Mouse (Mus musculus) embryonic facial prominence, embryonic 13.5 days (tissue): ENCODE measurements around the gene Npas3. TPM values are rescaled to one million over a fixed set of nuclear protein-coding genes. Genes with fewer than 3 reads are reported as not detected.

Experiments
- ATAC-seq: fragments of 200-750 bp; cut with Nextera tagmentation; 2 replicates; pipeline ENCODE4 v1.8.0; 2017; ENCODE audit warnings: low read depth; ENCODE audit not compliant: insufficient number of reproducible peaks, insufficient read depth, low FRiP score, low TSS enrichment
- H3K27ac ChIP-seq: fragments of 300-500 bp; sonication (generic); 2 replicates; pipeline ENCODE4 v1.5.1; 2015; ENCODE audit warnings: moderate library complexity, mild to moderate bottlenecking, inconsistent platforms
- H3K27me3 ChIP-seq: fragments of 300-500 bp; sonication (generic); 2 replicates; pipeline ENCODE4 v1.6.1; 2015; ENCODE audit warnings: mild to moderate bottlenecking, inconsistent platforms
- H3K36me3 ChIP-seq: fragments of 300-500 bp; sonication (generic); 2 replicates; pipeline ENCODE4 v1.6.1; 2015; ENCODE audit warnings: mild to moderate bottlenecking, inconsistent platforms
- H3K4me1 ChIP-seq: fragments of 300-500 bp; sonication (generic); 2 replicates; pipeline ENCODE4 v1.6.1; 2015; ENCODE audit warnings: inconsistent platforms
- H3K4me2 ChIP-seq: fragments of 300-500 bp; sonication (generic); 2 replicates; pipeline ENCODE4 v1.6.1; 2015; ENCODE audit warnings: moderate library complexity, mild to moderate bottlenecking, inconsistent platforms
- H3K4me3 ChIP-seq: fragments of 300-500 bp; sonication (generic); 2 replicates; pipeline ENCODE4 v1.5.1; 2015; ENCODE audit warnings: mild to moderate bottlenecking, inconsistent platforms
- H3K9ac ChIP-seq: fragments of 300-500 bp; sonication (generic); 2 replicates; pipeline ENCODE4 v1.6.1; 2015; ENCODE audit warnings: mild to moderate bottlenecking, inconsistent platforms
- H3K9me3 ChIP-seq: fragments of 300-500 bp; sonication (generic); 2 replicates; pipeline ENCODE4 v1.6.1; 2016; ENCODE audit warnings: inconsistent platforms
- WGBS: fragments of 180-500 bp; shearing (Covaris S2); methylation state at CpG from one replicate; pipeline ENCODE4 v1.1.7; 2015; ENCODE audit warnings: mixed read lengths; 5-methylcytosine and 5-hydroxymethylcytosine counted together
- polyA plus RNA-seq: library from polyadenylated mRNA; unstranded; fragments of >200 nt; fragmentation: Nextera tagmentation; extraction: Ambion mirVana; gene quantifications from 2 replicates; pipeline ENCODE4 v1.2.1, GENCODE M21; 2015

The Npas3 gene
- polyA plus RNA-seq, 1 experiment from 2014 or later, result 4.3 TPM

- 80% methylated on average over 4 of the region's 4 CpGs for WGBS
- no peak for ATAC-seq
- no peak overlapping the region for H3K9ac ChIP-seq
Measured at GRCm38 (mm10) chr12:53519556-53519955, 271.1 kb downstream of the Npas3 start.

GRCm38 (mm10) chr12:53522631-53523030 is 274.2 kb downstream of the Npas3 start:
- H3K4me3 ChIP-seq, result no peak overlapping the region
- H3K36me3 ChIP-seq, result no peaks in the 10 kb centered on the region
- WGBS, result 17% methylated on average over 5 of the region's 5 CpGs
- H3K27me3 ChIP-seq, result no peaks in the 10 kb centered on the region
- no peaks in the 10 kb centered on the region for H3K9me3 ChIP-seq
- no peak for ATAC-seq
- no peak overlapping the region for H3K4me2 ChIP-seq
- H3K4me1 ChIP-seq, result no peaks in the 10 kb centered on the region
- no peak overlapping the region for H3K27ac ChIP-seq
- no peak overlapping the region for H3K9ac ChIP-seq

More at GRCm38 (mm10) chr12:53519556-53519955, 271.1 kb downstream of the Npas3 start:
- H3K27ac ChIP-seq, result no peak overlapping the region
- no peaks in the 10 kb centered on the region for H3K4me1 ChIP-seq
- H3K9me3 ChIP-seq, result no peaks in the 10 kb centered on the region
- H3K27me3 ChIP-seq, result no peaks in the 10 kb centered on the region
- H3K36me3 ChIP-seq, result no peaks in the 10 kb centered on the region
- no peak overlapping the region for H3K4me3 ChIP-seq
- H3K4me2 ChIP-seq, result no peak overlapping the region

- no peaks in the 10 kb centered on the region for H3K36me3 ChIP-seq
- H3K4me1 ChIP-seq, result no peaks in the 10 kb centered on the region
- H3K9ac ChIP-seq, result no peak overlapping the region
- no peak overlapping the region for H3K27ac ChIP-seq
- no peak overlapping the region for H3K4me3 ChIP-seq
- WGBS, result 69% methylated on average over 3 of the region's 3 CpGs
- ATAC-seq, result no peak
- H3K27me3 ChIP-seq, result no peaks in the 10 kb centered on the region
- no peaks in the 10 kb centered on the region for H3K9me3 ChIP-seq
- H3K4me2 ChIP-seq, result no peak overlapping the region
Measured at GRCm38 (mm10) chr12:53527046-53527445, 278.6 kb downstream of the Npas3 start.

- no peak overlapping the region for H3K4me3 ChIP-seq
- ATAC-seq, result no peak
- no peaks in the 10 kb centered on the region for H3K9me3 ChIP-seq
- no peak overlapping the region for H3K27ac ChIP-seq
- no peak overlapping the region for H3K4me2 ChIP-seq
- no peaks in the 10 kb centered on the region for H3K27me3 ChIP-seq
- 82% methylated on average over 2 of the region's 2 CpGs for WGBS
- no peaks in the 10 kb centered on the region for H3K4me1 ChIP-seq
- no peak overlapping the region for H3K9ac ChIP-seq
- no peaks in the 10 kb centered on the region for H3K36me3 ChIP-seq
Measured at GRCm38 (mm10) chr12:53529345-53529744, 280.9 kb downstream of the Npas3 start.

GRCm38 (mm10) chr12:53536816-53537215 is 288.3 kb downstream of the Npas3 start:
- H3K4me3 ChIP-seq, result no peak overlapping the region
- H3K4me1 ChIP-seq, result no peaks in the 10 kb centered on the region
- no peak overlapping the region for H3K27ac ChIP-seq
- H3K27me3 ChIP-seq, result no peaks in the 10 kb centered on the region
- no peak overlapping the region for H3K4me2 ChIP-seq
- H3K9ac ChIP-seq, result no peak overlapping the region
- H3K9me3 ChIP-seq, result no peaks in the 10 kb centered on the region
- H3K36me3 ChIP-seq, result no peaks in the 10 kb centered on the region
- no peak for ATAC-seq
- WGBS, result 43% methylated on average over 5 of the region's 5 CpGs

- Histone ChIP-seq H3K9me3 (no peaks in the 10 kb centered on the region), H3K36me3 (no peaks in the 10 kb centered on the region), H3K27me3 (no peaks in the 10 kb centered on the region), H3K27ac (no peak overlapping the region), H3K4me1 (no peaks in the 10 kb centered on the region), H3K4me3 (no peak overlapping the region), H3K4me2 (no peak overlapping the region), H3K9ac (no peak overlapping the region)
- ATAC-seq, result no peak
- 87% methylated on average over 2 of the region's 2 CpGs for WGBS
Measured at GRCm38 (mm10) chr12:53556359-53556758, 307.9 kb downstream of the Npas3 start.

GRCm38 (mm10) chr12:53558259-53558658 is 309.8 kb downstream of the Npas3 start:
- H3K4me3 ChIP-seq, result no peak overlapping the region
- WGBS, result 91% methylated on average over 1 of the region's 1 CpGs
- no peak for ATAC-seq

GRCm38 (mm10) chr12:53566712-53567387 is 318.4 kb downstream of the Npas3 start:
- H3K4me2 ChIP-seq, result no peak overlapping the region
- no peaks in the 10 kb centered on the region for H3K36me3 ChIP-seq
- no peak overlapping the region for H3K9ac ChIP-seq
- H3K4me1 ChIP-seq, result no peaks in the 10 kb centered on the region
- no peak overlapping the region for H3K27ac ChIP-seq
- WGBS, result 66% methylated on average over 12 of the region's 12 CpGs
- no peaks in the 10 kb centered on the region for H3K27me3 ChIP-seq
- H3K4me3 ChIP-seq, result no peak overlapping the region
- no peak for ATAC-seq
- H3K9me3 ChIP-seq, result no peaks in the 10 kb centered on the region

More at GRCm38 (mm10) chr12:53558259-53558658, 309.8 kb downstream of the Npas3 start:
- H3K27ac ChIP-seq, result no peak overlapping the region
- H3K4me2 ChIP-seq, result no peak overlapping the region
- no peaks in the 10 kb centered on the region for H3K9me3 ChIP-seq
- no peaks in the 10 kb centered on the region for H3K4me1 ChIP-seq
- H3K9ac ChIP-seq, result no peak overlapping the region
- H3K27me3 ChIP-seq, result no peaks in the 10 kb centered on the region
- no peaks in the 10 kb centered on the region for H3K36me3 ChIP-seq

GRCm38 (mm10) chr12:53581181-53581580 is 332.7 kb downstream of the Npas3 start:
- no peaks in the 10 kb centered on the region for H3K27me3 ChIP-seq
- no peak overlapping the region for H3K9ac ChIP-seq
- ATAC-seq, result no peak
- no peaks in the 10 kb centered on the region for H3K36me3 ChIP-seq
- no peak overlapping the region for H3K27ac ChIP-seq
- no peaks in the 10 kb centered on the region for H3K4me1 ChIP-seq
- H3K4me2 ChIP-seq, result no peak overlapping the region
- 86% methylated on average over 5 of the region's 5 CpGs for WGBS
- no peak overlapping the region for H3K4me3 ChIP-seq
- H3K9me3 ChIP-seq, result no peaks in the 10 kb centered on the region

- Histone ChIP-seq H3K27me3 (no peaks in the 10 kb centered on the region), H3K4me1 (peaks cover 7% of the 10 kb centered on the region; the same call in 1 of the 2 replicates), H3K4me2 (no peak overlapping the region), H3K4me3 (no peak overlapping the region), H3K9me3 (no peaks in the 10 kb centered on the region), H3K27ac (no peak overlapping the region), H3K9ac (no peak overlapping the region), H3K36me3 (no peaks in the 10 kb centered on the region)
- ATAC-seq, result no peak
- 74% methylated on average over 5 of the region's 5 CpGs for WGBS
Measured at GRCm38 (mm10) chr12:53587249-53587648, 338.8 kb downstream of the Npas3 start.

GRCm38 (mm10) chr12:53587691-53588504 is 339.4 kb downstream of the Npas3 start:
- no peaks in the 10 kb centered on the region for H3K9me3 ChIP-seq
- no peak overlapping the region for H3K4me2 ChIP-seq
- H3K27me3 ChIP-seq, result no peaks in the 10 kb centered on the region
- no peak for ATAC-seq
- whole genome bisulfite sequencing, result 65% methylated on average over 19 of the region's 19 CpGs
- H3K9ac ChIP-seq, result no peak overlapping the region
- H3K4me3 ChIP-seq, result no peak overlapping the region
- peaks cover 7% of the 10 kb centered on the region; the same call in 1 of the 2 replicates for H3K4me1 ChIP-seq
- no peak overlapping the region for H3K27ac ChIP-seq
- no peaks in the 10 kb centered on the region for H3K36me3 ChIP-seq

- no peak for ATAC-seq
- no peaks in the 10 kb centered on the region for H3K27me3 ChIP-seq
Measured at GRCm38 (mm10) chr12:53589446-53589961, 341.0 kb downstream of the Npas3 start.

More at GRCm38 (mm10) chr12:53589446-53589961, 341.0 kb downstream of the Npas3 start:
- Histone ChIP-seq H3K4me1 (peaks cover 7% of the 10 kb centered on the region; the same call in 1 of the 2 replicates), H3K4me3 (no peak overlapping the region), H3K4me2 (no peak overlapping the region), H3K27ac (no peak overlapping the region), H3K9ac (no peak overlapping the region), H3K9me3 (no peaks in the 10 kb centered on the region), H3K36me3 (no peaks in the 10 kb centered on the region)
- 52% methylated on average over 6 of the region's 6 CpGs for WGBS
